Mouse (Mus musculus) testis, adult 2 months (tissue): ENCODE data around the gene Eif4ebp2. TPM values are rescaled to one million over a fixed set of nuclear protein-coding genes. Genes with fewer than 3 reads are reported as not detected.
"Not testable (repeated sequence)": the region's sequence is repeated elsewhere in the genome, so short reads cannot be mapped to it uniquely, and the experiment has no call there.

Source experiments
- H3K27ac ChIP-seq: fragments of 200-500 bp; 2 replicates; pipeline ENCODE4 v1.5.1; 2012; ENCODE audit warnings: low read depth, low read length; ENCODE audit not compliant: control insufficient read depth, insufficient read depth
- H3K27me3 ChIP-seq: fragments of 200-500 bp; 2 replicates; pipeline ENCODE4 v1.6.1; 2012; ENCODE audit warnings: mild to moderate bottlenecking, low read length, moderate library complexity; ENCODE audit not compliant: control insufficient read depth, insufficient read depth
- H3K36me3 ChIP-seq: fragments of 200-500 bp; 2 replicates; pipeline ENCODE4 v1.6.1; 2012; ENCODE audit warnings: mild to moderate bottlenecking, low read length; ENCODE audit not compliant: control insufficient read depth, insufficient read depth
- H3K4me1 ChIP-seq: fragments of 200-500 bp; 2 replicates; pipeline ENCODE4 v1.6.1; 2012; ENCODE audit warnings: low read length; ENCODE audit not compliant: control insufficient read depth, insufficient read depth
- H3K4me3 ChIP-seq: fragments of 200-500 bp; 2 replicates; pipeline ENCODE4 v1.5.1; 2012; ENCODE audit warnings: low read depth, mild to moderate bottlenecking, low read length, moderate library complexity, mixed read lengths; ENCODE audit not compliant: control insufficient read depth
- CTCF ChIP-seq: fragments of 200-500 bp; IDR thresholded peaks from 2 replicates; pipeline ENCODE4 v1.5.1; 2012; ENCODE audit warnings: low read depth, mild to moderate bottlenecking, inconsistent platforms, low read length, moderate library complexity; ENCODE audit not compliant: control insufficient read depth, insufficient read depth, insufficient replicate concordance
- POLR2A ChIP-seq: fragments of 200-500 bp; IDR thresholded peaks from 2 replicates; pipeline ENCODE4 v1.6.1; 2012; ENCODE audit warnings: low read depth, mild to moderate bottlenecking, inconsistent platforms, low read length, moderate library complexity; ENCODE audit not compliant: control insufficient read depth
- polyA plus RNA-seq: library from polyadenylated mRNA; depleted of rRNA; stranded (reverse); fragments of >200 nt; gene quantifications from 2 replicates; pipeline ENCODE4 v1.2.3, GENCODE M21; 2012

The Eif4ebp2 gene
- polyA plus RNA-seq, 1 experiment, result 33.7 TPM

- no peaks in the 10 kb centered on the region for H3K36me3 ChIP-seq
- H3K4me3 ChIP-seq, result no peak overlapping the region
- H3K4me1 ChIP-seq, result no peaks in the 10 kb centered on the region
- H3K27me3 ChIP-seq, result no peaks in the 10 kb centered on the region
- no peak overlapping the region for H3K27ac ChIP-seq
- no peak for TF ChIP-seq POLR2A
- TF ChIP-seq CTCF, result no peak
These were observed 12.5 kb upstream of the Eif4ebp2 start for GRCm38 (mm10) chr10:61465009-61465408.

GRCm38 (mm10) chr10:61457182-61457581, 4.7 kb upstream of the Eif4ebp2 start:
- Histone ChIP-seq H3K4me1 (peaks cover 6% of the 10 kb centered on the region), H3K27ac (no peak overlapping the region)

GRCm38 (mm10) chr10:61453171-61453570, 710 bp upstream of the Eif4ebp2 start:
- not testable (repeated sequence) for H3K27ac ChIP-seq, H3K36me3 ChIP-seq, H3K27me3 ChIP-seq
- H3K4me1 ChIP-seq, result peaks cover 11% of the 10 kb centered on the region
- H3K4me3 ChIP-seq, result peak overlapping the region; percentile 15; the same call in 1 of the 2 replicates

More at GRCm38 (mm10) chr10:61457182-61457581, 4.7 kb upstream of the Eif4ebp2 start:
- Histone ChIP-seq H3K4me3 (no peak overlapping the region), H3K27me3 (no peaks in the 10 kb centered on the region), H3K36me3 (no peaks in the 10 kb centered on the region)
- TF ChIP-seq POLR2A (no peak), CTCF (no peak)

- peak overlapping the region; percentile 89 for H3K4me3 ChIP-seq
- no peak for TF ChIP-seq CTCF
- no peak for TF ChIP-seq POLR2A
- no peaks in the 10 kb centered on the region for H3K27me3 ChIP-seq
These were observed 387 bp downstream of the Eif4ebp2 start for GRCm38 (mm10) chr10:61451931-61452617.

GRCm38 (mm10) chr10:61451463-61451930, 964 bp downstream of the Eif4ebp2 start:
- peak overlapping the region; percentile 74 for H3K27ac ChIP-seq

More at GRCm38 (mm10) chr10:61451931-61452617, 387 bp downstream of the Eif4ebp2 start:
- Histone ChIP-seq H3K36me3 (no peaks in the 10 kb centered on the region), H3K4me1 (peaks cover 7% of the 10 kb centered on the region), H3K27ac (peak overlapping the region; percentile 74)

GRCm38 (mm10) chr10:61448834-61449233, 3.6 kb downstream of the Eif4ebp2 start:
- no peak overlapping the region for H3K4me3 ChIP-seq
- H3K27ac ChIP-seq, result no peak overlapping the region
- H3K4me1 ChIP-seq, result peaks cover 5% of the 10 kb centered on the region
- TF ChIP-seq CTCF (no peak), POLR2A (no peak)
- no peaks in the 10 kb centered on the region for H3K36me3 ChIP-seq
- H3K27me3 ChIP-seq, result no peaks in the 10 kb centered on the region

More at GRCm38 (mm10) chr10:61451463-61451930, 964 bp downstream of the Eif4ebp2 start:
- Histone ChIP-seq H3K36me3 (no peaks in the 10 kb centered on the region), H3K27me3 (no peaks in the 10 kb centered on the region), H3K4me3 (peak overlapping the region; percentile 89), H3K4me1 (peaks cover 5% of the 10 kb centered on the region)
- TF ChIP-seq POLR2A (no peak), CTCF (no peak)

- no peaks in the 10 kb centered on the region for H3K27me3 ChIP-seq
- TF ChIP-seq POLR2A (no peak), CTCF (no peak)
- no peak overlapping the region for H3K27ac ChIP-seq
- no peaks in the 10 kb centered on the region for H3K36me3 ChIP-seq
- peaks cover 5% of the 10 kb centered on the region for H3K4me1 ChIP-seq
- H3K4me3 ChIP-seq, result no peak overlapping the region
These were observed 4.7 kb downstream of the Eif4ebp2 start for GRCm38 (mm10) chr10:61447581-61448353.
